Mouse (Mus musculus): ENCODE measurements at regions not wholly inside any gene's neighbourhood (a gene's known extent, or its start where the extent isn't known, plus 50 kb on each side); places are given as distances from the start of the nearest gene placed in this dataset.

GRCm38 (mm10) chr14:106924026-106924425, 818.0 kb downstream of the Trim52 start:
- in situ Hi-C loops (cut with MboI, MseI), result no loop called here

GRCm38 (mm10) chr14:106924443-106924842, 818.4 kb downstream of the Trim52 start:
- in situ Hi-C loops (cut with MboI, MseI), result no loop called here

- in situ Hi-C loops (cut with MboI, MseI), result no loop called here
Measured at GRCm38 (mm10) chr14:106945261-106945660, 839.3 kb downstream of the Trim52 start.

GRCm38 (mm10) chr14:106977958-106978357, 872.0 kb downstream of the Trim52 start:
- in situ Hi-C loops (cut with MboI, MseI), result no loop called here

GRCm38 (mm10) chr14:106980752-106981151, 874.8 kb downstream of the Trim52 start:
- in situ Hi-C loops (cut with MboI, MseI), result no loop called here

GRCm38 (mm10) chr14:106997565-106998279, 891.7 kb downstream of the Trim52 start:
- in situ Hi-C loops (cut with MboI, MseI), result no loop called here

GRCm38 (mm10) chr14:107004981-107005380, 899.0 kb downstream of the Trim52 start:
- in situ Hi-C loops (cut with MboI, MseI), result loop anchor here (5.0 to 25.0 kb wide), 2 partner anchors 97 to 832 kb away; no protein-coding TSS in a partner anchor

GRCm38 (mm10) chr14:107009617-107010016, 903.6 kb downstream of the Trim52 start:
- in situ Hi-C loops (cut with MboI, MseI), result loop anchor here (5.0 to 25.0 kb wide), 2 partner anchors 93 to 828 kb away; no protein-coding TSS in a partner anchor

GRCm38 (mm10) chr14:107033807-107034206, 927.8 kb downstream of the Trim52 start:
- in situ Hi-C loops (cut with MboI, MseI), result no loop called here

GRCm38 (mm10) chr14:107051946-107052551, 946.1 kb downstream of the Trim52 start:
- in situ Hi-C loops (cut with MboI, MseI), result no loop called here

GRCm38 (mm10) chr14:107068592-107068991, 962.6 kb downstream of the Trim52 start:
- in situ Hi-C loops (cut with MboI, MseI), result no loop called here

GRCm38 (mm10) chr14:107080407-107080806, 974.4 kb downstream of the Trim52 start:
- in situ Hi-C loops (cut with MboI, MseI), result no loop called here
